Mouse (Mus musculus): ENCODE data around the gene Tbp. TPM values are rescaled to one million over a fixed set of nuclear protein-coding genes. Genes with fewer than 3 reads are reported as not detected.

The Tbp gene
- polyA plus RNA-seq (2014; fragmentation: Nextera tagmentation; extraction: Ambion mirVana): 64.6 and 70.9 TPM in 2 replicates

- Histone ChIP-seq H3K4me2 (ENCODE audit: low read length) (peak within 1 kb of the TSS; percentile 96), H3K4me3 (replicated peaks; ENCODE audit: low read depth, low read length) (peak within 1 kb of the TSS; percentile 81), H3K27me3 (ENCODE audit: control insufficient read depth, insufficient read depth, low read length) (no peaks in the 10 kb centered on the region), H3K9me3 (ENCODE audit: control insufficient read depth, low read length) (no peaks in the 10 kb centered on the region), H3K36me3 (ENCODE audit: control insufficient read depth, insufficient read depth, low read length) (peaks cover 33% of the 10 kb centered on the region), H3K4me1 (ENCODE audit: control insufficient read depth, insufficient read depth, low read length) (peaks cover 33% of the 10 kb centered on the region), H3K9ac (replicated peaks; ENCODE audit: low read length) (peak within 1 kb of the TSS; percentile 76), H3K27ac (replicated peaks; ENCODE audit: low read depth, low read length) (peak within 1 kb of the TSS; percentile 89)
- peak; percentile 99 for DNase-seq
- peak; percentile 91 for ATAC-seq (ENCODE audit: low FRiP score, low TSS enrichment)
- under 1% methylated on average over 63 of the region's 63 CpGs for WGBS
Measured at GRCm38 (mm10) chr17:15499656-15500394, at the start of gene Tbp, which contains the start of gene Psmb1. TSS of gene Tbp (plus strand) at chr17:15499888. TSS of gene Psmb1 (minus strand) at chr17:15499751.

- Histone ChIP-seq H3K4me1 (ENCODE audit: control insufficient read depth, insufficient read depth, low read length) (no peaks in the 10 kb centered on the region), H3K36me3 (ENCODE audit: control insufficient read depth, insufficient read depth, low read length) (no peaks in the 10 kb centered on the region), H3K4me2 (ENCODE audit: low read length) (no peak overlapping the region), H3K4me3 (replicated peaks; ENCODE audit: low read depth, low read length) (no peak overlapping the region), H3K27ac (replicated peaks; ENCODE audit: low read depth, low read length) (no peak overlapping the region), H3K9me3 (ENCODE audit: control insufficient read depth, low read length) (no peaks in the 10 kb centered on the region), H3K27me3 (ENCODE audit: control insufficient read depth, insufficient read depth, low read length) (no peaks in the 10 kb centered on the region), H3K9ac (replicated peaks; ENCODE audit: low read length) (no peak overlapping the region)
- 85% methylated on average over 4 of the region's 4 CpGs for WGBS
- DNase-seq (no peak), ATAC-seq (ENCODE audit: low FRiP score, low TSS enrichment) (no peak)
Measured at GRCm38 (mm10) chr17:15455203-15455602, 44.5 kb upstream of the Tbp start.

GRCm38 (mm10) chr17:15456595-15456994, 43.1 kb upstream of the Tbp start:
- DNase-seq (no peak), ATAC-seq (ENCODE audit: low FRiP score, low TSS enrichment) (no peak)
- no peaks in the 10 kb centered on the region for H3K4me1 ChIP-seq (ENCODE audit: control insufficient read depth, insufficient read depth, low read length)
- 94% methylated on average over 2 of the region's 2 CpGs for WGBS
- no peak overlapping the region for H3K4me3 ChIP-seq (replicated peaks; ENCODE audit: low read depth, low read length)
- H3K9me3 ChIP-seq (ENCODE audit: control insufficient read depth, low read length): no peaks in the 10 kb centered on the region
- H3K27ac ChIP-seq (replicated peaks; ENCODE audit: low read depth, low read length): no peak overlapping the region
- no peaks in the 10 kb centered on the region for H3K27me3 ChIP-seq (ENCODE audit: control insufficient read depth, insufficient read depth, low read length)
- no peak overlapping the region for H3K9ac ChIP-seq (replicated peaks; ENCODE audit: low read length)
- H3K36me3 ChIP-seq (ENCODE audit: control insufficient read depth, insufficient read depth, low read length): no peaks in the 10 kb centered on the region
- H3K4me2 ChIP-seq (ENCODE audit: low read length): no peak overlapping the region

- H3K9ac ChIP-seq (replicated peaks; ENCODE audit: low read length): no peak overlapping the region
- no peak overlapping the region for H3K4me2 ChIP-seq (ENCODE audit: low read length)
- no peak overlapping the region for H3K4me3 ChIP-seq (replicated peaks; ENCODE audit: low read depth, low read length)
- 91% methylated on average over 4 of the region's 4 CpGs for WGBS
- DNase-seq (no peak), ATAC-seq (ENCODE audit: low FRiP score, low TSS enrichment) (no peak)
- H3K9me3 ChIP-seq (ENCODE audit: control insufficient read depth, low read length): no peaks in the 10 kb centered on the region
- H3K27ac ChIP-seq (replicated peaks; ENCODE audit: low read depth, low read length): no peak overlapping the region
- H3K4me1 ChIP-seq (ENCODE audit: control insufficient read depth, insufficient read depth, low read length): no peaks in the 10 kb centered on the region
- no peaks in the 10 kb centered on the region for H3K27me3 ChIP-seq (ENCODE audit: control insufficient read depth, insufficient read depth, low read length)
- H3K36me3 ChIP-seq (ENCODE audit: control insufficient read depth, insufficient read depth, low read length): no peaks in the 10 kb centered on the region; the same call in 1 of the 2 replicates
Measured at GRCm38 (mm10) chr17:15459761-15460160, 39.9 kb upstream of the Tbp start.

GRCm38 (mm10) chr17:15461921-15462495, 37.7 kb upstream of the Tbp start:
- ATAC-seq (ENCODE audit: low FRiP score, low TSS enrichment): no peak
- H3K27me3 ChIP-seq (ENCODE audit: control insufficient read depth, insufficient read depth, low read length): no peaks in the 10 kb centered on the region
- no peak for DNase-seq
- H3K9me3 ChIP-seq (ENCODE audit: control insufficient read depth, low read length): no peaks in the 10 kb centered on the region
- no peak overlapping the region for H3K9ac ChIP-seq (replicated peaks; ENCODE audit: low read length)
- WGBS: 96% methylated on average over 6 of the region's 6 CpGs
- H3K36me3 ChIP-seq (ENCODE audit: control insufficient read depth, insufficient read depth, low read length): peaks cover 2% of the 10 kb centered on the region; the same call in 1 of the 2 replicates
- no peak overlapping the region for H3K4me3 ChIP-seq (replicated peaks; ENCODE audit: low read depth, low read length)
- no peak overlapping the region for H3K4me2 ChIP-seq (ENCODE audit: low read length)
- H3K27ac ChIP-seq (replicated peaks; ENCODE audit: low read depth, low read length): no peak overlapping the region
- H3K4me1 ChIP-seq (ENCODE audit: control insufficient read depth, insufficient read depth, low read length): no peaks in the 10 kb centered on the region

- H3K9me3 ChIP-seq (ENCODE audit: control insufficient read depth, low read length): no peaks in the 10 kb centered on the region
- H3K4me1 ChIP-seq (ENCODE audit: control insufficient read depth, insufficient read depth, low read length): no peaks in the 10 kb centered on the region
- peak; percentile 91 for DNase-seq
- ATAC-seq (ENCODE audit: low FRiP score, low TSS enrichment): peak; percentile 55; the same call in 1 of the 2 replicates
- no peaks in the 10 kb centered on the region for H3K27me3 ChIP-seq (ENCODE audit: control insufficient read depth, insufficient read depth, low read length)
- peaks cover 35% of the 10 kb centered on the region for H3K36me3 ChIP-seq (ENCODE audit: control insufficient read depth, insufficient read depth, low read length)
- H3K9ac ChIP-seq (replicated peaks; ENCODE audit: low read length): no peak overlapping the region
- H3K4me2 ChIP-seq (ENCODE audit: low read length): no peak overlapping the region
- 20% methylated on average over 5 of the region's 5 CpGs for WGBS
- no peak overlapping the region for H3K27ac ChIP-seq (replicated peaks; ENCODE audit: low read depth, low read length)
- no peak overlapping the region for H3K4me3 ChIP-seq (replicated peaks; ENCODE audit: low read depth, low read length)
Measured at GRCm38 (mm10) chr17:15467669-15468068, 32.0 kb upstream of the Tbp start.

- ATAC-seq (ENCODE audit: low FRiP score, low TSS enrichment): no peak
- 92% methylated on average over 4 of the region's 4 CpGs for WGBS
Measured at GRCm38 (mm10) chr17:15472671-15473070, 27.0 kb upstream of the Tbp start.

GRCm38 (mm10) chr17:15490542-15490941, 9.1 kb upstream of the Tbp start:
- Histone ChIP-seq H3K36me3 (ENCODE audit: control insufficient read depth, insufficient read depth, low read length) (peaks cover 55% of the 10 kb centered on the region), H3K4me2 (ENCODE audit: low read length) (no peak overlapping the region), H3K4me3 (replicated peaks; ENCODE audit: low read depth, low read length) (no peak overlapping the region), H3K27ac (replicated peaks; ENCODE audit: low read depth, low read length) (no peak overlapping the region), H3K9me3 (ENCODE audit: control insufficient read depth, low read length) (no peaks in the 10 kb centered on the region), H3K9ac (replicated peaks; ENCODE audit: low read length) (no peak overlapping the region), H3K4me1 (ENCODE audit: control insufficient read depth, insufficient read depth, low read length) (no peaks in the 10 kb centered on the region), H3K27me3 (ENCODE audit: control insufficient read depth, insufficient read depth, low read length) (no peaks in the 10 kb centered on the region)
- DNase-seq: no peak
- 95% methylated on average over 7 of the region's 7 CpGs for WGBS
- ATAC-seq (ENCODE audit: low FRiP score, low TSS enrichment): no peak

More at GRCm38 (mm10) chr17:15472671-15473070, 27.0 kb upstream of the Tbp start:
- Histone ChIP-seq H3K36me3 (ENCODE audit: control insufficient read depth, insufficient read depth, low read length) (peaks cover 79% of the 10 kb centered on the region), H3K4me2 (ENCODE audit: low read length) (no peak overlapping the region), H3K4me3 (replicated peaks; ENCODE audit: low read depth, low read length) (no peak overlapping the region), H3K9me3 (ENCODE audit: control insufficient read depth, low read length) (no peaks in the 10 kb centered on the region), H3K4me1 (ENCODE audit: control insufficient read depth, insufficient read depth, low read length) (no peaks in the 10 kb centered on the region), H3K27me3 (ENCODE audit: control insufficient read depth, insufficient read depth, low read length) (no peaks in the 10 kb centered on the region), H3K9ac (replicated peaks; ENCODE audit: low read length) (no peak overlapping the region), H3K27ac (replicated peaks; ENCODE audit: low read depth, low read length) (no peak overlapping the region)
- DNase-seq: no peak
